Mouse (Mus musculus): Measurements from ENCODE around the gene Pgls. TPM values are rescaled to one million over a fixed set of nuclear protein-coding genes. Genes with fewer than 3 reads are reported as not detected.
A peak's percentile ranks its signal among the peaks of the same experiment; 100 is the strongest.

Pgls gene
- polyA plus RNA-seq, 1 experiment from 2014 or later = 213 TPM

- ATAC-seq (ENCODE audit: low read depth) = no peak
- H3K4me1 ChIP-seq (replicated peaks) = peaks cover 17% of the 10 kb centered on the region
- H3K4me2 ChIP-seq = no peak overlapping the region
- H3K27me3 ChIP-seq = peaks cover 99% of the 10 kb centered on the region
- no peaks in the 10 kb centered on the region for H3K9me3 ChIP-seq
- WGBS = 77% methylated on average over 3 of the region's 3 CpGs
- H3K36me3 ChIP-seq = no peaks in the 10 kb centered on the region
- no peak overlapping the region for H3K4me3 ChIP-seq
- no peak overlapping the region for H3K27ac ChIP-seq (replicated peaks)
- no peak overlapping the region for H3K9ac ChIP-seq
Observed at GRCm38 (mm10) chr8:71560071-71560470, 31.9 kb upstream of the Pgls start.

- H3K27me3 ChIP-seq = peaks cover 98% of the 10 kb centered on the region
- H3K9me3 ChIP-seq = no peaks in the 10 kb centered on the region
- H3K27ac ChIP-seq (replicated peaks) = no peak overlapping the region
- H3K9ac ChIP-seq = no peak overlapping the region
- no peak for ATAC-seq (ENCODE audit: low read depth)
- 82% methylated on average over 5 of the region's 5 CpGs for WGBS
- H3K4me2 ChIP-seq = no peak overlapping the region
- H3K4me3 ChIP-seq = no peak overlapping the region
- H3K36me3 ChIP-seq = no peaks in the 10 kb centered on the region
- H3K4me1 ChIP-seq (replicated peaks) = peaks cover 17% of the 10 kb centered on the region
Observed at GRCm38 (mm10) chr8:71560765-71561164, 31.2 kb upstream of the Pgls start.

GRCm38 (mm10) chr8:71561401-71561800 lies 30.6 kb upstream of the Pgls start:
- no peak for ATAC-seq (ENCODE audit: low read depth)
- WGBS = 5% methylated on average over 15 of the region's 15 CpGs
- no peak overlapping the region for H3K27ac ChIP-seq (replicated peaks)
- no peak overlapping the region for H3K4me2 ChIP-seq
- H3K27me3 ChIP-seq = peaks cover 98% of the 10 kb centered on the region
- no peak overlapping the region for H3K9ac ChIP-seq
- H3K4me1 ChIP-seq (replicated peaks) = peaks cover 17% of the 10 kb centered on the region
- H3K9me3 ChIP-seq = no peaks in the 10 kb centered on the region
- no peak overlapping the region for H3K4me3 ChIP-seq
- H3K36me3 ChIP-seq = no peaks in the 10 kb centered on the region

- H3K36me3 ChIP-seq = no peaks in the 10 kb centered on the region
- no peak overlapping the region for H3K27ac ChIP-seq (replicated peaks)
- peak overlapping the region; percentile 28 for H3K4me3 ChIP-seq
- peaks cover 98% of the 10 kb centered on the region for H3K27me3 ChIP-seq
- H3K4me2 ChIP-seq = peak overlapping the region; percentile 48
- peak; percentile 64; the same call in 1 of the 2 replicates for ATAC-seq (ENCODE audit: low read depth)
- H3K9ac ChIP-seq = peak overlapping the region; percentile 43
- no peaks in the 10 kb centered on the region for H3K9me3 ChIP-seq
- peaks cover 17% of the 10 kb centered on the region for H3K4me1 ChIP-seq (replicated peaks)
- 1% methylated on average over 30 of the region's 33 CpGs for WGBS
Observed at GRCm38 (mm10) chr8:71562751-71563150, 29.2 kb upstream of the Pgls start.

GRCm38 (mm10) chr8:71563992-71564391 lies 28.0 kb upstream of the Pgls start:
- no peak overlapping the region for H3K9ac ChIP-seq
- no peak overlapping the region for H3K4me3 ChIP-seq
- no peak overlapping the region for H3K27ac ChIP-seq (replicated peaks)
- H3K4me2 ChIP-seq = no peak overlapping the region
- H3K4me1 ChIP-seq (replicated peaks) = peaks cover 19% of the 10 kb centered on the region
- H3K9me3 ChIP-seq = no peaks in the 10 kb centered on the region
- H3K27me3 ChIP-seq = peaks cover 97% of the 10 kb centered on the region
- H3K36me3 ChIP-seq = no peaks in the 10 kb centered on the region
- ATAC-seq (ENCODE audit: low read depth) = no peak
- WGBS = 85% methylated on average over 4 of the region's 4 CpGs

GRCm38 (mm10) chr8:71566501-71566900 lies 25.5 kb upstream of the Pgls start, which contains the start of gene Nxnl1:
Gene Nxnl1, minus strand, starts transcription at chr8:71566601.
- ATAC-seq (ENCODE audit: low read depth) = no peak
- no peaks in the 10 kb centered on the region for H3K36me3 ChIP-seq
- no peak within 1 kb of the TSS for H3K4me3 ChIP-seq
- no peak within 1 kb of the TSS for H3K9ac ChIP-seq
- H3K27ac ChIP-seq (replicated peaks) = no peak within 1 kb of the TSS
- 64% methylated on average over 3 of the region's 3 CpGs for WGBS
- H3K4me2 ChIP-seq = no peak within 1 kb of the TSS
- no peaks in the 10 kb centered on the region for H3K9me3 ChIP-seq
- peaks cover 74% of the 10 kb centered on the region for H3K27me3 ChIP-seq
- peaks cover 34% of the 10 kb centered on the region for H3K4me1 ChIP-seq (replicated peaks)

GRCm38 (mm10) chr8:71567587-71567986 lies 24.4 kb upstream of the Pgls start:
- Histone ChIP-seq H3K36me3 (no peaks in the 10 kb centered on the region), H3K4me3 (no peak overlapping the region), H3K9me3 (no peaks in the 10 kb centered on the region), H3K27ac (replicated peaks) (no peak overlapping the region), H3K27me3 (peaks cover 63% of the 10 kb centered on the region), H3K4me2 (no peak overlapping the region), H3K9ac (no peak overlapping the region), H3K4me1 (replicated peaks) (peaks cover 43% of the 10 kb centered on the region)
- WGBS = 79% methylated on average over 7 of the region's 7 CpGs
- no peak for ATAC-seq (ENCODE audit: low read depth)

- Histone ChIP-seq H3K36me3 (no peaks in the 10 kb centered on the region), H3K4me3 (peak within 1 kb of the TSS; percentile 66), H3K4me2 (peak within 1 kb of the TSS; percentile 84), H3K27ac (replicated peaks) (peak within 1 kb of the TSS; percentile 82), H3K4me1 (replicated peaks) (peaks cover 45% of the 10 kb centered on the region), H3K9me3 (no peaks in the 10 kb centered on the region), H3K27me3 (peaks cover 54% of the 10 kb centered on the region), H3K9ac (peak within 1 kb of the TSS; percentile 83)
- WGBS = 14% methylated on average over 13 of the region's 13 CpGs
- ATAC-seq (ENCODE audit: low read depth) = no peak; the same call in 1 of the 2 replicates
Observed at GRCm38 (mm10) chr8:71568387-71568937, 23.5 kb upstream of the Pgls start, which contains the start of gene Slc27a1. Gene Slc27a1, plus strand, starts transcription at chr8:71568882.

- 20% methylated on average over 6 of the region's 6 CpGs for WGBS
- Histone ChIP-seq H3K27ac (replicated peaks) (peak overlapping the region; percentile 82), H3K4me1 (replicated peaks) (peaks cover 45% of the 10 kb centered on the region), H3K4me3 (peak overlapping the region; percentile 66), H3K27me3 (peaks cover 49% of the 10 kb centered on the region), H3K4me2 (peak overlapping the region; percentile 84), H3K9me3 (no peaks in the 10 kb centered on the region), H3K36me3 (no peaks in the 10 kb centered on the region), H3K9ac (peak overlapping the region; percentile 83)
- no peak; the same call in 1 of the 2 replicates for ATAC-seq (ENCODE audit: low read depth)
Observed at GRCm38 (mm10) chr8:71568941-71569340, 23.0 kb upstream of the Pgls start.

GRCm38 (mm10) chr8:71569366-71570290 lies 22.3 kb upstream of the Pgls start:
- H3K9ac ChIP-seq = peak overlapping the region; percentile 83
- WGBS = under 1% methylated on average over 51 of the region's 51 CpGs
- H3K4me3 ChIP-seq = peak overlapping the region; percentile 66
- no peaks in the 10 kb centered on the region for H3K36me3 ChIP-seq
- peaks cover 42% of the 10 kb centered on the region for H3K27me3 ChIP-seq
- H3K9me3 ChIP-seq = no peaks in the 10 kb centered on the region
- peak; percentile 84 for ATAC-seq (ENCODE audit: low read depth)
- H3K4me1 ChIP-seq (replicated peaks) = peaks cover 50% of the 10 kb centered on the region
- peak overlapping the region; percentile 84 for H3K4me2 ChIP-seq
- peak overlapping the region; percentile 82 for H3K27ac ChIP-seq (replicated peaks)

GRCm38 (mm10) chr8:71570291-71570954 lies 21.6 kb upstream of the Pgls start:
- ATAC-seq (ENCODE audit: low read depth) = peak; percentile 87
- H3K4me3 ChIP-seq = peak overlapping the region; percentile 66
- H3K9ac ChIP-seq = peak overlapping the region; percentile 83
- peak overlapping the region; percentile 82 for H3K27ac ChIP-seq (replicated peaks)
- H3K9me3 ChIP-seq = no peaks in the 10 kb centered on the region
- peaks cover 53% of the 10 kb centered on the region for H3K4me1 ChIP-seq (replicated peaks)
- under 1% methylated on average over 41 of the region's 41 CpGs for WGBS
- no peaks in the 10 kb centered on the region for H3K36me3 ChIP-seq
- H3K4me2 ChIP-seq = peak overlapping the region; percentile 84
- H3K27me3 ChIP-seq = peaks cover 36% of the 10 kb centered on the region

GRCm38 (mm10) chr8:71572077-71572476 lies 19.9 kb upstream of the Pgls start:
- Histone ChIP-seq H3K9ac (peak overlapping the region; percentile 83; the same call in 1 of the 2 replicates), H3K4me3 (peak overlapping the region; percentile 66), H3K36me3 (no peaks in the 10 kb centered on the region), H3K9me3 (no peaks in the 10 kb centered on the region), H3K27me3 (peaks cover 19% of the 10 kb centered on the region), H3K4me1 (replicated peaks) (peaks cover 53% of the 10 kb centered on the region), H3K4me2 (peak overlapping the region; percentile 84), H3K27ac (replicated peaks) (peak overlapping the region; percentile 80)
- WGBS = 85% methylated on average over 2 of the region's 2 CpGs
- no peak for ATAC-seq (ENCODE audit: low read depth)
